Mouse (Mus musculus) heart, embryonic 12.5 days (tissue): ENCODE measurements at regions not wholly inside any gene's neighbourhood (a gene's known extent, or its start where the extent isn't known, plus 50 kb on each side); places are given as distances from the start of the nearest gene placed in this dataset.
A peak's percentile ranks its signal among the peaks of the same experiment; 100 is the strongest.

Experiments used
- ATAC-seq: fragments of 200-750 bp; cut with Nextera tagmentation; 2 replicates; pipeline ENCODE4 v1.8.0; 2017; ENCODE audit warnings: moderate TSS enrichment, moderate library complexity; ENCODE audit not compliant: insufficient number of reproducible peaks, low FRiP score
- H3K27ac ChIP-seq: fragments of 300-500 bp; sonication (generic); 2 replicates; pipeline ENCODE4 v1.5.1; 2016; ENCODE audit warnings: mild to moderate bottlenecking, moderate library complexity; ENCODE audit not compliant: poor library complexity, severe bottlenecking
- H3K27me3 ChIP-seq: fragments of 300-500 bp; sonication (generic); replicated peaks from 2 replicates; pipeline ENCODE4 v1.6.1; 2016; ENCODE audit warnings: mild to moderate bottlenecking, moderate library complexity
- H3K36me3 ChIP-seq: fragments of 300-500 bp; sonication (generic); 2 replicates; pipeline ENCODE4 v1.6.1; 2016; ENCODE audit warnings: mild to moderate bottlenecking, moderate library complexity
- H3K4me1 ChIP-seq: fragments of 300-500 bp; sonication (generic); replicated peaks from 2 replicates; pipeline ENCODE4 v1.6.1; 2016; ENCODE audit warnings: mild to moderate bottlenecking
- H3K4me2 ChIP-seq: fragments of 300-500 bp; sonication (generic); 2 replicates; pipeline ENCODE4 v1.6.1; 2016; ENCODE audit warnings: mild to moderate bottlenecking, moderate library complexity
- H3K4me3 ChIP-seq: fragments of 300-500 bp; sonication (generic); 2 replicates; pipeline ENCODE4 v1.5.1; 2016; ENCODE audit warnings: mild to moderate bottlenecking
- H3K9ac ChIP-seq: fragments of 300-500 bp; sonication (generic); 2 replicates; pipeline ENCODE4 v1.6.1; 2016; ENCODE audit warnings: mild to moderate bottlenecking, moderate library complexity
- H3K9me3 ChIP-seq: fragments of 300-500 bp; sonication (generic); replicated peaks from 2 replicates; pipeline ENCODE4 v1.6.1; 2016; ENCODE audit warnings: mild to moderate bottlenecking, moderate library complexity
- WGBS: fragments of 180-500 bp; shearing (Covaris S2); methylation state at CpG from one replicate; pipeline ENCODE4 v1.1.7; 2016; 5-methylcytosine and 5-hydroxymethylcytosine counted together

DNA sequence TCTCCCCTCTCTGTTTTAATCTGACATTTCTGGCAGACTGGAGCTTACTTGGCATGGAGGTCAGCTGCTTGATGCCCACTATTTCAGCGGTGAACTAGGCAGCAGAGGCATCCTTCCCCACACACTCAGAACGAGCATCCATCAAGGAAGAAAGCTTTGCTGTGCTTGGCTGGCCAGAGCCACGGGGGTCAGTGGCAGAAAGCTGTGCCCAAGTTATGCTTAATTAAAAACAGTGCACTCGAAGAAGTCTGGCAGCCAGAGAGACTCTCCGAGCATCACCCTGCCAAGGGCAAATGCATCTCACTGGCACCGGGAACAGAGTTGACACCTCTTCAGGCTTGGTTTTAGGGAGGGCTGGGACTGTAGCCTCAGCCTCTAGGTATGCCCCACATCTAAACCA lies 168.3 kb downstream of the Gm45692 start:
- no peaks in the 10 kb centered on the region; the same call in 1 of the 2 replicates for H3K9me3 ChIP-seq
- no peak for ATAC-seq
- WGBS: 63% methylated on average over 6 of the region's 6 CpGs

DNA sequence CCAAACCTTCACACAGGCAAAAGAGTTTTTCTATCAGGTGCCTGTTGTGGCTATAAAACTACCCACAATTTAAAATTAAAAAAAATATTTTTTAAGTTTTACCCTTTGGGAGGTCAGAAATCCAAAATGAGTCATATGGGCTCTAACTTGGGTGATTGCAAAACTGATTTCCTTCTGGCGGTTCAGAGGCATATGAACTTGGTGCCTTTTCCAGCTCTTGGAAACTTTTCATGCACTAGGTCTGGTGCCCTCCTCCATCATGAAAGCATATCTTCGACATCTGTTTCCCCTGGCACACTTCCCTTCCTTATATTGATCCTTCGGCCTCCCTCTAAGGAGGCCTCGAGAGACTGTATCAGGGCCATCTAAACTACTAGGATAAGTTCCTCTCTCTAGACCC lies 168.8 kb downstream of the Gm45692 start:
- Histone ChIP-seq H3K36me3 (no peaks in the 10 kb centered on the region), H3K4me1 (no peaks in the 10 kb centered on the region), H3K9ac (no peak overlapping the region), H3K4me2 (no peak overlapping the region), H3K4me3 (no peak overlapping the region), H3K27ac (no peak overlapping the region), H3K27me3 (no peaks in the 10 kb centered on the region), H3K9me3 (no peaks in the 10 kb centered on the region; the same call in 1 of the 2 replicates)
- 71% methylated on average over 4 of the region's 4 CpGs for WGBS
- no peak for ATAC-seq

More for the DNA sequence above, 168.3 kb downstream of the Gm45692 start:
- Histone ChIP-seq H3K9ac (no peak overlapping the region), H3K36me3 (no peaks in the 10 kb centered on the region), H3K27ac (no peak overlapping the region), H3K4me1 (no peaks in the 10 kb centered on the region), H3K27me3 (no peaks in the 10 kb centered on the region), H3K4me3 (no peak overlapping the region), H3K4me2 (no peak overlapping the region)

DNA sequence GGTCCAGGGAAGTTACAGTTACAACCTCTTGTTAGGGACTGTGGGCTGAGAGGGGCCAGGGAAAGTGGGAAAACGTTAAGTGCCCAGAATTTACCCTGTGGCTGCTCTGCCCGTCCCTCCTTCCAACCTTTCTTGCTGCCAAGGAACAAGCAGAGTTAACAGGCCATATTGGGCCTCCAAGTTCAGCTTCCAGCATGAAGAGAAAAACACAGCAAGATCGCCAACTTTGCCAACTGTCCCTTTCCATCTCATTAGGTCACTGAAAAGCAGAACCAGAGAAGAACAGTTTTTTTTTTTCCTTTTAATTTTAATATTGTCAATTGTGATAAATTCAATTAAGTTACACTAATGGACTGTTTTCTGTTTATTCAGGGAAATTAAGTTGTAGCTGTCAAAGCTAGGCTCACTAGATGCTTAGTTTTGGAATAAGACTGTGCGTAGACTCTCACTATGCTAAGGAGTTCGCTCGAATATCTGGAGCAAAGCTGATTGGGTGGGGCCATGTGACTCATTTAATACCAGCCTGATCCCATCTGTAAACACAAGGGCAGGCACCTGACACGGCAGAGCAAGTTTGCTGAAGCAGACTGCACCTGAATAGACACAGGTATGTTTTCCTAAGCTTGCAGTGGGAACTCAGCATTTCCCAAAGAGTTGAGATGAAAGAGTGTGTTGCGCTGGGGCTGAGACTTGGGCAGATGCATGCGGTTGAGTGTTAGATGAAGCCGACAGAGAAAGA lies 178.9 kb downstream of the Gm45692 start:
- Histone ChIP-seq H3K27me3 (peaks cover 17% of the 10 kb centered on the region; the same call in 1 of the 2 replicates), H3K36me3 (no peaks in the 10 kb centered on the region), H3K4me3 (no peak overlapping the region), H3K9ac (no peak overlapping the region), H3K27ac (no peak overlapping the region), H3K4me2 (no peak overlapping the region), H3K9me3 (no peaks in the 10 kb centered on the region), H3K4me1 (no peaks in the 10 kb centered on the region)
- 81% methylated on average over 10 of the region's 10 CpGs for WGBS
- ATAC-seq: no peak

DNA sequence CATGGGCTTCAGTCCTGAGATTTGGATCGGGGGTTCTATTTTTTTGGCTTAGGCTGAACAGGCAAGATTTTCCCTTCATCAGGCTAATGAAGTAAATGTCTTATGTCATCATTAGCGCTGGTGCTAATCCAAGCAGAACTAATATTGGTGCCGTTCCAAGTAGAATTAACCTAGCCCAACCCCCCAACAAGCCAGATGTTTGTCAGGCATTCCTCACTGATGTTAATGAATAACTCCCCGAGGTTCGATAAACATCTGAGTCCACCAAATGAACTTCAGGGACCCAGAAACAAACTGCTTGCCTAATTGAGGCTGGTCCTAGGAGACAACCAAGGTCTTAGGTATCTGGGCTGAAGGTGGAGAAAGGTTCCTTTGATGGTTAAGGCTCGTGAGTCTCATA lies 180.9 kb downstream of the Gm45692 start:
- 61% methylated on average over 6 of the region's 6 CpGs for WGBS
- H3K9me3 ChIP-seq: no peaks in the 10 kb centered on the region
- H3K4me2 ChIP-seq: no peak overlapping the region
- H3K4me3 ChIP-seq: no peak overlapping the region
- no peaks in the 10 kb centered on the region for H3K4me1 ChIP-seq
- no peak for ATAC-seq
- no peak overlapping the region for H3K9ac ChIP-seq
- no peaks in the 10 kb centered on the region for H3K36me3 ChIP-seq
- no peak overlapping the region for H3K27ac ChIP-seq
- peaks cover 12% of the 10 kb centered on the region; the same call in 1 of the 2 replicates for H3K27me3 ChIP-seq

DNA sequence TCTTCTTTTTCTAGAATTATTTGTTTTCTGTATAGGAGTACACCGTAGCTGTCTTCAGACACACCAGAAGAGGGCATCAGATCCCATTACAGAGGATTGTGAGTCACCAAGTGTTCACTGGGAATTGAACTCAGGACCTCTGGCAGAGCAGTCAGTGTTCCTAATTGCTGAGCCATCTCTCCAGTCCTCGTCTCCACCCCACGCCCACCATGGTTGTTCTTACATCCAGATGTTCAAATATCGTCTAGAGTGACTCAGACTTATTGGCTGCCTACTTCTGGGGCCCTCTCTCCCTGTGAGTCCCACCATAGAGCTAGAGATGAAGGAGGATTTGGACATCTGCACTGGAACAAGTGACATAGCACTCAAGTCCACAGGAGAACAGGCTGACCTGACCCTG lies 182.6 kb downstream of the Gm45692 start:
- peaks cover 12% of the 10 kb centered on the region; the same call in 1 of the 2 replicates for H3K27me3 ChIP-seq

DNA sequence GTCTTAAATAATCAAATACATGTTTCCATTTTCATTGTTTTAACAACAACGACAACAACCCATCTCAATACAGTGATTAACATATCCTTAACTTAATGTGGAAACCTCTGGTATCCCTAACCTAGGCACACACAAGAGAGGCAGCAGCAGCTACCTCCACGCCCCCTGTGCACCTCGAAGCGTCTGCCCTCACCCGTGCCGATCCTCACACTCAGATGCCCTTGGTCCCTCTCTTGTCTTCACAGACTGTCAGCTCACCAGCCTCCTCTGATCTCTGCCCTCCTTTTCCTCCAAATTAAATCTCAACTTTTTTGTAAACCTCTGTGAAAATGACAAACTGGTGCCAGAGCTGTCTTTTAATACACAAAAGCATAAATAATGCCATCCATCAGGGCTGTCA lies 185.2 kb downstream of the Gm45692 start:
- no peak overlapping the region for H3K4me3 ChIP-seq
- H3K4me1 ChIP-seq: 0 out of 2 replicates have a peak, but pooled peaks cover 3% of the 10 kb centered on the region
- WGBS: 80% methylated on average over 6 of the region's 6 CpGs
- H3K9ac ChIP-seq: no peak overlapping the region
- H3K36me3 ChIP-seq: no peaks in the 10 kb centered on the region
- no peak overlapping the region for H3K4me2 ChIP-seq
- peaks cover 12% of the 10 kb centered on the region; the same call in 1 of the 2 replicates for H3K27me3 ChIP-seq
- H3K9me3 ChIP-seq: no peaks in the 10 kb centered on the region
- H3K27ac ChIP-seq: no peak overlapping the region
- no peak for ATAC-seq

More for the DNA sequence above, 182.6 kb downstream of the Gm45692 start:
- Histone ChIP-seq H3K9me3 (no peaks in the 10 kb centered on the region), H3K9ac (no peak overlapping the region), H3K4me3 (no peak overlapping the region), H3K36me3 (no peaks in the 10 kb centered on the region), H3K4me1 (no peaks in the 10 kb centered on the region), H3K27ac (no peak overlapping the region), H3K4me2 (no peak overlapping the region)
- ATAC-seq: no peak
- WGBS: 89% methylated on average over 4 of the region's 4 CpGs

DNA sequence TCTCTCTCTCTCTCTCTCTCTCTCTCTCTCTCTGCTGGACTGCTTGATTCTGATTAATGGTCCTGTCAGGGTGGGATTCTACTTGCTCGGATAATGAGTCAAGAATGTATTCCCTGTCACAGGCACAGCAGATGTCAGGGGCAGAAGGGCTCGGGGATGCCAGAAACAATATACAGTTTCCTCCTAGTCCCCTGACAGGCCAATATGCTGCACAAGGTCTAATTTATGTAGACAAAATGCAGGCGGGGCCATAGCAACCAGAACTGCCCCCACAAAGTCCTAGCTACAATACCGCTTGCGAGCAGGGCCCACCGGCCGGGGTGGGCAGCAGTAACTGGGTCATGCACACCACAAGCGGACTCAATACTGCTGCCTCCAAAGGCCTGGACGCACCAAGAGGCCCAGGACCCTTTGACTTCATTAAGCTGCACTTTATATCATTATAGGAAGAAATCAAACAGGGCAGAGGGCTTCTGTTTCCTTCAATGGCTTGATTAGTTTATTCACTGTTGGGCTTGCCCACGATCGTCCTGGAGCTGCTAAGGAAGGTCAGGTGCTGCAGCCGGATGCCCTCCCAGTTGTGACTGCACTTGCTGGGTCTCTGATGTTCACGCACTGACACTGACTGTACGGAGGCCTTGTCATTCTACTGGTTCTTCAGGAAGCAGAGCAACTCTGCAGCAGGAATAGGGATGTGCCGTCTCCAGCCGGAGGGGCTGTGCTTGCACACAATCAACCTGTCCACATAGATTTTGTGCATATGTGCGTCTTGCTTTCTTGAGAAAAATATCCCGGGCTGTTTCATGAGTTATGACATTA lies 185.9 kb downstream of the Gm45692 start:
- no peaks in the 10 kb centered on the region for H3K36me3 ChIP-seq
- no peaks in the 10 kb centered on the region for H3K9me3 ChIP-seq
- no peak overlapping the region for H3K4me3 ChIP-seq
- H3K9ac ChIP-seq: no peak overlapping the region
- ATAC-seq: no peak
- 0 out of 2 replicates have a peak, but pooled peaks cover 3% of the 10 kb centered on the region for H3K4me1 ChIP-seq
- H3K27me3 ChIP-seq: peaks cover 8% of the 10 kb centered on the region; the same call in 1 of the 2 replicates
- H3K4me2 ChIP-seq: no peak overlapping the region
- no peak overlapping the region for H3K27ac ChIP-seq
- WGBS: 76% methylated on average over 18 of the region's 18 CpGs

DNA sequence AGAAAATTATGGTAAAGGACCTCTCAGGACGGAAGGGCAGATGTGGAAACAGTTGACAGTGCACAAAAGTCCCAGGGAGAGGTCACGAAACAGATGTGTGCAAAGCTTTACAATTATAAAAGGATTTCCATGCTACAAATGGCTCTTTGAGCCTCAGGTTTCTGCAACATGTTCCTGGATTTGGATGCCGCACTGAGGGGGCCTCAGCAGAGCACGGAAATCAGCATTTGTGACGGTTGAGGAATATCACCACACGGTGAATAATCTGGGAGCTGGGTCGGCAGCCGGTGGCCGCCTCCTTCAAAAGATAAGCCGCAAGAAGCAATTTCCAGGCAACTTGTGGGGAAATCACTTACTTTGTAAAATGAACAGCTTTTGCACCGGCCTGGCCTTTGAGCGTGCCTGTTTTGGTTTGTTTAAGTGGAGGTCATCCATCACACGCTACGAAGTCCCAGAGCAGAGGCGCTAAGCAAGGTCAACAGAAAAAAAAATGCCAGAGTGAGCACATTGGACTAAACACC lies 188.8 kb downstream of the Gm45692 start:
- Histone ChIP-seq H3K36me3 (no peaks in the 10 kb centered on the region), H3K27ac (no peak overlapping the region), H3K4me2 (0 out of 2 replicates have a peak overlapping the region, but pooled peaks have one; percentile 9), H3K27me3 (no peaks in the 10 kb centered on the region; the same call in 1 of the 2 replicates), H3K9ac (no peak overlapping the region), H3K4me3 (no peak overlapping the region), H3K9me3 (no peaks in the 10 kb centered on the region), H3K4me1 (0 out of 2 replicates have a peak, but pooled peaks cover 3% of the 10 kb centered on the region)
- 42% methylated on average over 15 of the region's 15 CpGs for WGBS
- no peak for ATAC-seq

DNA sequence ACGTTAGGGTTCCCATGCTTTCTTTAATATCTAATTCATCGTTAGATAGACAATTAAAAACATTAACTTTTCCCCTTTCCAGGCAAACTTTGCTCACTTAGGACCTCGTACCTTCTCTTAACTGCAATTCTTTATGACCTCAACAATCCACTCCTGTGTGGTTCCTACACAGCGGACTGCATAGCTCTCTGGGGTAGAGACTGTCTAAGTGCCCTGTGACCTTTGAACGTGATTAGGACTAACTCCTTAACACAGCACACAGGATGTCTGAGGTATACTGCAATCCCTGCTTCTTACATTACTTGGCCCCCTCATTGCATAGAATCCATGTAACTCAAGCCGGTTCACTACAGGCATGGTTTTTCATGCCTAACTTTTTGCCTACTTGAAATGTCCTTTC lies 190.4 kb downstream of the Gm45692 start:
- H3K9ac ChIP-seq: no peak overlapping the region
- ATAC-seq: no peak
- 75% methylated on average over 6 of the region's 6 CpGs for WGBS

DNA sequence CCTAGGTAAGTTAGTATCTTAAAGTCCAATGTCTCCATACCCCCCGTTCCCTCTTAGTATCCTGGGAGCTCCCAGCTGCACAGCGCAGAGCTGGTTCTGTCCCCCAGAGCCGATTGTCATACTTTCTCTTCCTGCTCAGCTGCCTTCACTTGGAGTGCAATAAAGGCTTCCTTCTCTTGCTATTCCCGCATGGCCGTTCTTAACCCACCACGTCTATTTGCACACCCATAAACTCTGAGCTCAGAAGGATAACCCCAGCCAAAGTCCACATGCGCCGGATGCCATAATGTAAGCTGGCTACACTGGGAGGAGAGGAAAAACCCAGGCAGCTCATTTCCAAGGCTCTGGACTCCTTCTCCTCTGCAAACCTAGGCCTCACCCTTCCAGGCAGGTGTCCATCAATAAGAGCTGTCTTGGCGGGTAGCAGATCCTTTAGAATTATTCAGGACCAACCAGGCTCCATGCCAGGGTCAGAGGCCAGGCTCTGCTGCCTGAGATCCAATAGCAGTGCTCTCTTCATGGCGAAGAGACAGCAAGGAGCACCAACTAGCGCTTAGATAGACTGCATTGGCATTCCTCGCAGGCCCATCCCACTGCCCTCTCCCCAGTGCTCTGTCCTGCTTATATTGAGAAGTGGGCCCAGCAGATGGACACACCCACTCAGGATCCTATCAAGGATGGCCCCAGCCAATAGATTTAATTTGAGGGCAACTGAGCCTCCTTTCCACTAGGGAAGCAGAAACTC lies 204.4 kb downstream of the Gm45692 start:
- H3K4me1 ChIP-seq: no peaks in the 10 kb centered on the region
- H3K27me3 ChIP-seq: no peaks in the 10 kb centered on the region; the same call in 1 of the 2 replicates
- H3K4me3 ChIP-seq: no peak overlapping the region
- no peak overlapping the region for H3K9ac ChIP-seq
- 84% methylated on average over 12 of the region's 12 CpGs for WGBS
- H3K27ac ChIP-seq: no peak overlapping the region
- H3K36me3 ChIP-seq: no peaks in the 10 kb centered on the region
- no peaks in the 10 kb centered on the region for H3K9me3 ChIP-seq
- no peak overlapping the region for H3K4me2 ChIP-seq
- no peak for ATAC-seq

More for the DNA sequence above, 190.4 kb downstream of the Gm45692 start:
- Histone ChIP-seq H3K4me1 (0 out of 2 replicates have a peak, but pooled peaks cover 3% of the 10 kb centered on the region), H3K4me2 (no peak overlapping the region), H3K27ac (no peak overlapping the region), H3K27me3 (no peaks in the 10 kb centered on the region; the same call in 1 of the 2 replicates), H3K4me3 (no peak overlapping the region), H3K9me3 (no peaks in the 10 kb centered on the region), H3K36me3 (no peaks in the 10 kb centered on the region)
